Mouse (Mus musculus): ENCODE measurements at regions not wholly inside any gene's neighbourhood (a gene's known extent, or its start where the extent isn't known, plus 50 kb on each side); places are given as distances from the start of the nearest gene placed in this dataset.

- no peaks in the 10 kb centered on the region for H3K9me3 ChIP-seq (ENCODE audit: control insufficient read depth, low read length)
- WGBS, result 89% methylated on average over 1 of the region's 1 CpGs
- no peaks in the 10 kb centered on the region for H3K4me1 ChIP-seq (ENCODE audit: control insufficient read depth, insufficient read depth, low read length)
- H3K4me2 ChIP-seq (ENCODE audit: low read depth, low read length), result no peak overlapping the region
- no peak for ATAC-seq (ENCODE audit: low read depth)
- H3K4me3 ChIP-seq (ENCODE audit: low read depth, low read length), result no peak overlapping the region
- no peak overlapping the region for H3K27ac ChIP-seq (ENCODE audit: low read depth, low read length)
- H3K9ac ChIP-seq (replicated peaks; ENCODE audit: low read depth, low read length), result no peak overlapping the region
- no peaks in the 10 kb centered on the region for H3K36me3 ChIP-seq (ENCODE audit: control insufficient read depth, insufficient read depth, low read length)
- H3K27me3 ChIP-seq (ENCODE audit: control insufficient read depth, insufficient read depth, low read length), result no peaks in the 10 kb centered on the region
Measured at GRCm38 (mm10) chr5:28798361-28798760, 331.3 kb upstream of the Shh start.

- no peaks in the 10 kb centered on the region for H3K36me3 ChIP-seq (ENCODE audit: control insufficient read depth, insufficient read depth, low read length)
- WGBS, result 95% methylated on average over 6 of the region's 6 CpGs
- H3K4me2 ChIP-seq (ENCODE audit: low read depth, low read length), result no peak overlapping the region
- H3K9me3 ChIP-seq (ENCODE audit: control insufficient read depth, low read length), result no peaks in the 10 kb centered on the region
- H3K4me1 ChIP-seq (ENCODE audit: control insufficient read depth, insufficient read depth, low read length), result no peaks in the 10 kb centered on the region
- no peak overlapping the region for H3K9ac ChIP-seq (replicated peaks; ENCODE audit: low read depth, low read length)
- no peak for ATAC-seq (ENCODE audit: low read depth)
- H3K27ac ChIP-seq (ENCODE audit: low read depth, low read length), result no peak overlapping the region
- H3K4me3 ChIP-seq (ENCODE audit: low read depth, low read length), result no peak overlapping the region
- H3K27me3 ChIP-seq (ENCODE audit: control insufficient read depth, insufficient read depth, low read length), result no peaks in the 10 kb centered on the region
Measured at GRCm38 (mm10) chr5:28795130-28795758, 328.2 kb upstream of the Shh start.

- Histone ChIP-seq H3K4me1 (ENCODE audit: control insufficient read depth, insufficient read depth, low read length) (no peaks in the 10 kb centered on the region), H3K4me3 (ENCODE audit: low read depth, low read length) (no peak overlapping the region), H3K27me3 (ENCODE audit: control insufficient read depth, insufficient read depth, low read length) (no peaks in the 10 kb centered on the region), H3K27ac (ENCODE audit: low read depth, low read length) (no peak overlapping the region), H3K9me3 (ENCODE audit: control insufficient read depth, low read length) (no peaks in the 10 kb centered on the region), H3K9ac (replicated peaks; ENCODE audit: low read depth, low read length) (no peak overlapping the region), H3K4me2 (ENCODE audit: low read depth, low read length) (no peak overlapping the region), H3K36me3 (ENCODE audit: control insufficient read depth, insufficient read depth, low read length) (no peaks in the 10 kb centered on the region)
- ATAC-seq (ENCODE audit: low read depth), result no peak
- WGBS, result 87% methylated on average over 2 of the region's 2 CpGs
Measured at GRCm38 (mm10) chr5:28793781-28794180, 326.7 kb upstream of the Shh start.

GRCm38 (mm10) chr5:28785347-28786060 is 318.4 kb upstream of the Shh start:
- Histone ChIP-seq H3K4me2 (ENCODE audit: low read depth, low read length) (no peak overlapping the region), H3K4me3 (ENCODE audit: low read depth, low read length) (no peak overlapping the region), H3K27ac (ENCODE audit: low read depth, low read length) (no peak overlapping the region), H3K9ac (replicated peaks; ENCODE audit: low read depth, low read length) (no peak overlapping the region), H3K4me1 (ENCODE audit: control insufficient read depth, insufficient read depth, low read length) (no peaks in the 10 kb centered on the region), H3K9me3 (ENCODE audit: control insufficient read depth, low read length) (no peaks in the 10 kb centered on the region), H3K36me3 (ENCODE audit: control insufficient read depth, insufficient read depth, low read length) (no peaks in the 10 kb centered on the region), H3K27me3 (ENCODE audit: control insufficient read depth, insufficient read depth, low read length) (no peaks in the 10 kb centered on the region)
- ATAC-seq (ENCODE audit: low read depth), result no peak
- WGBS, result 87% methylated on average over 11 of the region's 11 CpGs

- no peak overlapping the region for H3K4me3 ChIP-seq (ENCODE audit: low read depth, low read length)
- no peaks in the 10 kb centered on the region for H3K36me3 ChIP-seq (ENCODE audit: control insufficient read depth, insufficient read depth, low read length)
- no peaks in the 10 kb centered on the region for H3K4me1 ChIP-seq (ENCODE audit: control insufficient read depth, insufficient read depth, low read length)
- no peak overlapping the region for H3K27ac ChIP-seq (ENCODE audit: low read depth, low read length)
- WGBS, result 92% methylated on average over 6 of the region's 6 CpGs
- no peak overlapping the region for H3K9ac ChIP-seq (replicated peaks; ENCODE audit: low read depth, low read length)
- H3K4me2 ChIP-seq (ENCODE audit: low read depth, low read length), result no peak overlapping the region
- no peaks in the 10 kb centered on the region for H3K27me3 ChIP-seq (ENCODE audit: control insufficient read depth, insufficient read depth, low read length)
- H3K9me3 ChIP-seq (ENCODE audit: control insufficient read depth, low read length), result no peaks in the 10 kb centered on the region
- no peak for ATAC-seq (ENCODE audit: low read depth)
Measured at GRCm38 (mm10) chr5:28784339-28784966, 317.4 kb upstream of the Shh start.

GRCm38 (mm10) chr5:28775648-28776359 is 308.7 kb upstream of the Shh start:
- Histone ChIP-seq H3K9me3 (ENCODE audit: control insufficient read depth, low read length) (no peaks in the 10 kb centered on the region), H3K4me3 (ENCODE audit: low read depth, low read length) (no peak overlapping the region), H3K4me1 (ENCODE audit: control insufficient read depth, insufficient read depth, low read length) (no peaks in the 10 kb centered on the region), H3K27me3 (ENCODE audit: control insufficient read depth, insufficient read depth, low read length) (no peaks in the 10 kb centered on the region), H3K4me2 (ENCODE audit: low read depth, low read length) (no peak overlapping the region), H3K36me3 (ENCODE audit: control insufficient read depth, insufficient read depth, low read length) (no peaks in the 10 kb centered on the region), H3K27ac (ENCODE audit: low read depth, low read length) (no peak overlapping the region), H3K9ac (replicated peaks; ENCODE audit: low read depth, low read length) (no peak overlapping the region)
- no peak for ATAC-seq (ENCODE audit: low read depth)
- WGBS, result 81% methylated on average over 2 of the region's 2 CpGs

GRCm38 (mm10) chr5:28771796-28772195 is 304.7 kb upstream of the Shh start:
- no peak overlapping the region for H3K27ac ChIP-seq (ENCODE audit: low read depth, low read length)
- 79% methylated on average over 1 of the region's 1 CpGs for WGBS
- no peak overlapping the region for H3K9ac ChIP-seq (replicated peaks; ENCODE audit: low read depth, low read length)
- no peak overlapping the region for H3K4me3 ChIP-seq (ENCODE audit: low read depth, low read length)
- no peak overlapping the region for H3K4me2 ChIP-seq (ENCODE audit: low read depth, low read length)
- no peak for ATAC-seq (ENCODE audit: low read depth)
- H3K9me3 ChIP-seq (ENCODE audit: control insufficient read depth, low read length), result no peaks in the 10 kb centered on the region
- H3K36me3 ChIP-seq (ENCODE audit: control insufficient read depth, insufficient read depth, low read length), result no peaks in the 10 kb centered on the region
- no peaks in the 10 kb centered on the region for H3K27me3 ChIP-seq (ENCODE audit: control insufficient read depth, insufficient read depth, low read length)
- no peaks in the 10 kb centered on the region for H3K4me1 ChIP-seq (ENCODE audit: control insufficient read depth, insufficient read depth, low read length)

GRCm38 (mm10) chr5:28756171-28756948 is 289.3 kb upstream of the Shh start:
- H3K9ac ChIP-seq (replicated peaks; ENCODE audit: low read depth, low read length), result no peak overlapping the region
- H3K9me3 ChIP-seq (ENCODE audit: control insufficient read depth, low read length), result no peaks in the 10 kb centered on the region
- no peak overlapping the region for H3K27ac ChIP-seq (ENCODE audit: low read depth, low read length)
- ATAC-seq (ENCODE audit: low read depth), result no peak
- no peaks in the 10 kb centered on the region for H3K4me1 ChIP-seq (ENCODE audit: control insufficient read depth, insufficient read depth, low read length)
- 92% methylated on average over 6 of the region's 6 CpGs for WGBS
- H3K27me3 ChIP-seq (ENCODE audit: control insufficient read depth, insufficient read depth, low read length), result no peaks in the 10 kb centered on the region
- H3K36me3 ChIP-seq (ENCODE audit: control insufficient read depth, insufficient read depth, low read length), result no peaks in the 10 kb centered on the region
- H3K4me2 ChIP-seq (ENCODE audit: low read depth, low read length), result no peak overlapping the region
- no peak overlapping the region for H3K4me3 ChIP-seq (ENCODE audit: low read depth, low read length)

All from neural tube, embryonic 14.5 days (tissue).